Mouse (Mus musculus): ENCODE measurements at regions not wholly inside any gene's neighbourhood (a gene's known extent, or its start where the extent isn't known, plus 50 kb on each side); places are given as distances from the start of the nearest gene placed in this dataset.
"Not testable (repeated sequence)": the region's sequence is repeated elsewhere in the genome, so short reads cannot be mapped to it uniquely, and the experiment has no call there.

DNA sequence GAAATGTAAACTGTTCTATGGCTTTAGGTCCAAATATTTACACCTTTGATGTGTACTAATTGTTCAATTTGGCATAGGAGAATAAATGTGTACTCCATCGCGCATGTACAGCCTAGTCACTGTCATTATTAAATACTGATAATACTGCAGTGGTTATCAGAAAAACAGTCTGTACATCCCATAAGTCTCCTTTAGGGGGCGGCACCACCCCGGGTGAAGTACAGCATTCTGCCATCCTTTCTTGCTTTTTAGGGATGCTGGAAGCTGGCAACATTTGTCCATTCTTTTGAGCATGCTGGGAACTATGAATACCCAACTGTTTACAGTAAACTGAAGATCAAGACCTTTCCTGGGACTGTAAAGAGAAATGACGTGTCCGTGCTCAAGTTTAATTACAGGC, 165.6 kb downstream of the Akain1 start:
- no peaks in the 10 kb centered on the region for H3K9me3 ChIP-seq (ENCODE audit: low read length)
- no peak overlapping the region for H3K9ac ChIP-seq (replicated peaks; ENCODE audit: low read length, poor library complexity, severe bottlenecking)
- TF ChIP-seq CTCF (IDR thresholded peaks at IDR 0.05), result peak; percentile 73
- 68% methylated on average over 6 of the region's 6 CpGs for WGBS
- no peak for ATAC-seq (ENCODE audit: low FRiP score)
- no peak overlapping the region for H3K4me2 ChIP-seq (ENCODE audit: low read depth, low read length, poor library complexity, severe bottlenecking)
- no peak overlapping the region for H3K27ac ChIP-seq (ENCODE audit: low read depth, low read length)
- H3K27me3 ChIP-seq (ENCODE audit: insufficient read depth, low read length), result no peaks in the 10 kb centered on the region
- no peaks in the 10 kb centered on the region for H3K36me3 ChIP-seq (ENCODE audit: insufficient read depth, low read length)
- H3K4me3 ChIP-seq (ENCODE audit: low read depth, low read length), result no peak overlapping the region
- H3K4me1 ChIP-seq (ENCODE audit: insufficient read depth, low read length), result no peaks in the 10 kb centered on the region
- DNase-seq (ENCODE audit: low spot score), result peak; percentile 67

DNA sequence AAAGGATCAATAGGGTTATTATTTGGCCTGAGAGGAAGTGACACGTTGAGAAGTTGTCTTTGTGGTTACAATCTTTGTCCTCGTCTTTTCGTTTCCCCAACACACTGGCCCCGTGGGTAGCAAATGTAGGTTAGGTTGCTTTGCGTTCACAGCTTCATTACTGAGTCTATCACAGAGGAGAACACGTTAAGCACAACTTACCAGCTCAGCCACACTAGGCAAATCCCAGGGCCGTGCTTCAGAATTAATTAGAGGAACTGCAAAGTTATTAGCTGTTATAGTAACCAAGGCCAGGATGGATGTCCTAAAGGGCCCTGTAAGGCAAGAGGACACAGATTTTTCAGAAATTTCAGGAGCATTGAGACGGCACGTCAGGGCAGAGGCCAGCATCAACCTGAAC, 166.3 kb downstream of the Akain1 start:
- ATAC-seq (ENCODE audit: low FRiP score) (no peak), DNase-seq (ENCODE audit: low spot score) (peak; percentile 39)
- Histone ChIP-seq H3K4me2 (ENCODE audit: low read depth, low read length, poor library complexity, severe bottlenecking) (no peak overlapping the region), H3K9ac (replicated peaks; ENCODE audit: low read length, poor library complexity, severe bottlenecking) (no peak overlapping the region), H3K9me3 (ENCODE audit: low read length) (no peaks in the 10 kb centered on the region), H3K27me3 (ENCODE audit: insufficient read depth, low read length) (no peaks in the 10 kb centered on the region), H3K27ac (ENCODE audit: low read depth, low read length) (no peak overlapping the region), H3K4me1 (ENCODE audit: insufficient read depth, low read length) (no peaks in the 10 kb centered on the region), H3K4me3 (ENCODE audit: low read depth, low read length) (no peak overlapping the region), H3K36me3 (ENCODE audit: insufficient read depth, low read length) (no peaks in the 10 kb centered on the region)
- WGBS, result 79% methylated on average over 9 of the region's 9 CpGs
- TF ChIP-seq CTCF (IDR thresholded peaks at IDR 0.05), result no peak

DNA sequence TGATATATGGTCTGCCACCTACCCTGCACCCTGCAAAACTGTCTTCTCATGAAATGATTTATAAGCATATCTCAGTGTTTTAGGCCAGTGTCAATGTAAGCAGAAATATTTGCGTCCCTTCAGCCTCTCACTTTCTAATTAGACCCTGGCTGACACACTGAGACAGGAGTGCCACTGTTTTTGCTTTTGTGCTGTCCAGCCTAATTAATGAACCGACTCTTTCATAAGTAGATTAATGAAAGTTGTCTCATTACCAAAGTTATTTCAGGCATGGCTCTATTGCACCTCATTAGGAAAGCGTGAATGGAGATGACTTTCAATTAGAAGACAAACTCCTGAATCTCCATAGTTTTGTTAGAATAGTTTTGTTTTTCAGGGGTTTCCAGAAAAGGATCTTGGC, 192.3 kb downstream of the Akain1 start:
- Histone ChIP-seq H3K27ac (ENCODE audit: low read depth, low read length) (no peak overlapping the region), H3K4me1 (ENCODE audit: insufficient read depth, low read length) (no peaks in the 10 kb centered on the region), H3K36me3 (ENCODE audit: insufficient read depth, low read length) (no peaks in the 10 kb centered on the region), H3K9me3 (ENCODE audit: low read length) (no peaks in the 10 kb centered on the region), H3K4me3 (ENCODE audit: low read depth, low read length) (no peak overlapping the region), H3K9ac (replicated peaks; ENCODE audit: low read length, poor library complexity, severe bottlenecking) (no peak overlapping the region), H3K4me2 (ENCODE audit: low read depth, low read length, poor library complexity, severe bottlenecking) (no peak overlapping the region), H3K27me3 (ENCODE audit: insufficient read depth, low read length) (no peaks in the 10 kb centered on the region)
- DNase-seq (ENCODE audit: low spot score), result peak; percentile 9
- ATAC-seq (ENCODE audit: low FRiP score), result no peak
- no peak for TF ChIP-seq CTCF (IDR thresholded peaks at IDR 0.05)
- WGBS, result 67% methylated on average over 3 of the region's 3 CpGs

DNA sequence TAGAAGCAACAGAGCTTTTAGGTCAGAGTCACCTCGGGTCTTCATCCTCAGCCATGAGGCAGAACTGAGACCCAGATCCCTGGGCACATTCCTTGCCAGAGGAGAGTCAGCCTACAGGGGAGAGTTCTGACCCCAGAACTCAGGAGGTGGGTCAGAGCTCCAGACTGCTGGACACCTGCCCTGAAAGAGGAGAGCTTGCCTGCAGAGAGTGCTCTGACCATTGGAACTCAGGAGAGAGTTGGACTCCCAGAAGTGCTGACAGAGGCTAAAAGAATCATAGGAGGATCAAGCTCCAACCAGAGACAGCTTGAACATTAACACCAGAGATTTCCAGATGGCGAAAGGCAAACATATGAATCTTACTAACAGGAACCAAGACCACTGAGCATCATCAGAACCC, 211.4 kb downstream of the Akain1 start:
- H3K4me2 ChIP-seq (ENCODE audit: low read depth, low read length, poor library complexity, severe bottlenecking); ATAC-seq (ENCODE audit: low FRiP score); H3K9me3 ChIP-seq (ENCODE audit: low read length); H3K27me3 ChIP-seq (ENCODE audit: insufficient read depth, low read length); H3K4me3 ChIP-seq (ENCODE audit: low read depth, low read length); DNase-seq (ENCODE audit: low spot score); H3K9ac ChIP-seq (replicated peaks; ENCODE audit: low read length, poor library complexity, severe bottlenecking); H3K4me1 ChIP-seq (ENCODE audit: insufficient read depth, low read length); H3K36me3 ChIP-seq (ENCODE audit: insufficient read depth, low read length); H3K27ac ChIP-seq (ENCODE audit: low read depth, low read length): not testable (repeated sequence)
- 94% methylated on average over 2 of the region's 2 CpGs for WGBS

DNA sequence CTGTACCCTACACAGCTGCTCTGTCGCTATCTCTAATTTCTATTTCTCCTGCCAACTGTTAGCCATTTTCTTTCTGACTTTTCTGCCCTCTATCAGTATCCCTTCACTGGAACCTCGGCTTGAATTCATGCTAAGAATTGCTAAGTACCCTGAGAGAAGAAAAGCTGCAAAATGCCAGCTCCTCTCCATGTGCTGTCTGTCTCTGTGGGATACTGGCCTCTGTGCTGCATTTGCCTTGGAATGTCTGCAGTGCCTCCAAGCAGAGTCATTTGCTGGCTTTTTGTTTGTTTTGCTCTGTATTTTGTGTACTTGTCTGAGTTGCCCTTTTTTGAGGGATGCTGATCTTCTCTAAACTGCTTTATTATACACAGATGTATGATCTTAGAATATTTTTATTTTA, 215.5 kb downstream of the Akain1 start:
- no peak overlapping the region for H3K9ac ChIP-seq (replicated peaks; ENCODE audit: low read length, poor library complexity, severe bottlenecking)
- no peak for TF ChIP-seq CTCF (IDR thresholded peaks at IDR 0.05)
- H3K27ac ChIP-seq (ENCODE audit: low read depth, low read length), result no peak overlapping the region
- peak; percentile 40 for DNase-seq (ENCODE audit: low spot score)
- peaks cover 5% of the 10 kb centered on the region; the same call in 1 of the 2 replicates for H3K9me3 ChIP-seq (ENCODE audit: low read length)
- no peak for ATAC-seq (ENCODE audit: low FRiP score)
- H3K4me1 ChIP-seq (ENCODE audit: insufficient read depth, low read length), result no peaks in the 10 kb centered on the region
- H3K36me3 ChIP-seq (ENCODE audit: insufficient read depth, low read length), result no peaks in the 10 kb centered on the region
- no peak overlapping the region for H3K4me3 ChIP-seq (ENCODE audit: low read depth, low read length)
- WGBS, result 22% methylated on average over 2 of the region's 2 CpGs
- H3K4me2 ChIP-seq (ENCODE audit: low read depth, low read length, poor library complexity, severe bottlenecking), result no peak overlapping the region
- H3K27me3 ChIP-seq (ENCODE audit: insufficient read depth, low read length), result no peaks in the 10 kb centered on the region

DNA sequence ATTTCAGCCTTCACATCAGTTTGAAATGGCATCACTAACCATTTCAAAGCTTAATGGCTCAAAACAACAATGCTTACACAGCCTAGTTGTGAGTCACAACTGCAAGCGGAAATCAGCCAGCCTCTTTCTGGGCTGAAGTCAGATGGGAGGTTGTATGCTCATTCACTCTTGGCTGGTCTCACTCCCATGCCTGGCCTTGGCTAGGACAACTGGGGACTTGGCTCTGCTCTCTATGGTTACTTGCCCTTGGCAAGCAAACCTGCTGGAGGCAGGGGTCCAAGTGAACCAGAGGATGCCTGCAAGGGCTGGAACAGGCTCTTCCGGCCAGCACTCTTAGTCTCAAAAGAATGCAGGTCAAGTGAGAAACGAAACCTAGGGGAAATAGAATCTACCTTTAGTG, 233.4 kb downstream of the Akain1 start:
- peak; percentile 91 for DNase-seq (ENCODE audit: low spot score)
- Histone ChIP-seq H3K9ac (replicated peaks; ENCODE audit: low read length, poor library complexity, severe bottlenecking) (no peak overlapping the region), H3K4me1 (ENCODE audit: insufficient read depth, low read length) (no peaks in the 10 kb centered on the region), H3K36me3 (ENCODE audit: insufficient read depth, low read length) (no peaks in the 10 kb centered on the region), H3K4me3 (ENCODE audit: low read depth, low read length) (no peak overlapping the region), H3K27me3 (ENCODE audit: insufficient read depth, low read length) (no peaks in the 10 kb centered on the region), H3K9me3 (ENCODE audit: low read length) (no peaks in the 10 kb centered on the region), H3K27ac (ENCODE audit: low read depth, low read length) (no peak overlapping the region; the same call in 1 of the 2 replicates), H3K4me2 (ENCODE audit: low read depth, low read length, poor library complexity, severe bottlenecking) (no peak overlapping the region)
- ATAC-seq (ENCODE audit: low FRiP score), result peak; percentile 93
- 77% methylated on average over 3 of the region's 3 CpGs for WGBS
- no peak for TF ChIP-seq CTCF (IDR thresholded peaks at IDR 0.05)

All from midbrain, postnatal 0 days (tissue).